Mouse (Mus musculus) thymus, postnatal 10 days (tissue): ENCODE results near the gene Rnps1.

ENCODE experiments used
- DNase-seq, 2 experiments: peaks; one replicate each; pipeline ENCODE4 v3.0.0; 2021; ENCODE audit warnings: low spot score in 2 of 2

Gene Rnps1

GRCm38 (mm10) chr17:24469910-24470602, 55.7 kb downstream of the Rnps1 start, which contains the start of the genes E4f1 and Pgp:
Gene E4f1 (minus strand): TSS chr17:24470313.
Gene Pgp (plus strand): TSS chr17:24470392.
- peak; percentile 97 to 98 for DNase-seq

GRCm38 (mm10) chr17:24470701-24471527, 56.5 kb downstream of the Rnps1 start:
- peak in 1 of 2 experiments; percentile 30 for DNase-seq

GRCm38 (mm10) chr17:24472512-24472911, 58.1 kb downstream of the Rnps1 start:
- no peak for DNase-seq

- DNase-seq = no peak
These were observed 59.4 kb downstream of the Rnps1 start, which contains the start of gene Bricd5 for GRCm38 (mm10) chr17:24473612-24474275. Gene Bricd5 (plus strand): TSS chr17:24473884.

GRCm38 (mm10) chr17:24474557-24474956, 60.2 kb downstream of the Rnps1 start:
- DNase-seq = no peak
